Mouse (Mus musculus) midbrain, embryonic 14.5 days (tissue): Measurements from ENCODE around the gene Allc. TPM values are rescaled to one million over a fixed set of nuclear protein-coding genes. Genes with fewer than 3 reads are reported as not detected.

Source experiments
- ATAC-seq: fragments of 200-750 bp; cut with Nextera tagmentation; 2 replicates; pipeline ENCODE4 v1.8.0; 2017; ENCODE audit warnings: moderate number of reproducible peaks, moderate library complexity; ENCODE audit not compliant: low FRiP score, low TSS enrichment
- DNase-seq: peaks from one replicate; pipeline ENCODE4 v3.0.0-alpha.2; 2015
- H3K27ac ChIP-seq: fragments of 300-500 bp; sonication (generic); replicated peaks from 2 replicates; pipeline ENCODE4 v1.5.1; 2014; ENCODE audit warnings: mild to moderate bottlenecking, low read depth, low read length, moderate library complexity
- H3K27me3 ChIP-seq: fragments of 300-500 bp; sonication (generic); 2 replicates; pipeline ENCODE4 v1.6.1; 2014; ENCODE audit warnings: low read length, control low read depth, mixed read lengths; ENCODE audit not compliant: control insufficient read depth, insufficient read depth
- H3K36me3 ChIP-seq: fragments of 300-500 bp; sonication (generic); 2 replicates; pipeline ENCODE4 v1.6.1; 2014; ENCODE audit warnings: low read length, control low read depth; ENCODE audit not compliant: control insufficient read depth, insufficient read depth
- H3K4me1 ChIP-seq: fragments of 300-500 bp; sonication (generic); 2 replicates; pipeline ENCODE4 v1.6.1; 2014; ENCODE audit warnings: mild to moderate bottlenecking, antibody characterized with exemption, low read length, control low read depth; ENCODE audit not compliant: control insufficient read depth, insufficient read depth
- H3K4me2 ChIP-seq: fragments of 300-500 bp; sonication (generic); 2 replicates; pipeline ENCODE4 v1.6.1; 2014; ENCODE audit warnings: mild to moderate bottlenecking, low read length, moderate library complexity
- H3K4me3 ChIP-seq: fragments of 300-500 bp; sonication (generic); replicated peaks from 2 replicates; pipeline ENCODE4 v1.5.1; 2014; ENCODE audit warnings: low read depth, low read length
- H3K9ac ChIP-seq: fragments of 300-500 bp; sonication (generic); replicated peaks from 2 replicates; pipeline ENCODE4 v1.6.1; 2014; ENCODE audit warnings: mild to moderate bottlenecking, low read length, moderate library complexity
- H3K9me3 ChIP-seq: fragments of 300-500 bp; sonication (generic); 2 replicates; pipeline ENCODE4 v1.6.1; 2016; ENCODE audit warnings: low read length, control low read depth, mixed read lengths; ENCODE audit not compliant: control insufficient read depth
- WGBS: fragments of 180-500 bp; shearing (Covaris S2); extraction: QIAGEN DNeasy Blood & Tissue Kit; methylation state at CpG from one replicate; pipeline ENCODE4 v1.1.7; 2014; 5-methylcytosine and 5-hydroxymethylcytosine counted together
- polyA plus RNA-seq: library from polyadenylated mRNA; unstranded; fragments of >200 nt; fragmentation: Nextera tagmentation; extraction: Ambion mirVana; gene quantifications from 2 replicates; pipeline ENCODE4 v1.2.1, GENCODE M21; 2014

Allc gene
- polyA plus RNA-seq, 1 experiment from 2014 or later: not detected

GRCm38 (mm10) chr12:28596851-28597250 is 14.5 kb upstream of the Allc start:
- no peaks in the 10 kb centered on the region for H3K36me3 ChIP-seq
- H3K9me3 ChIP-seq: no peaks in the 10 kb centered on the region
- no peak overlapping the region for H3K4me2 ChIP-seq
- H3K9ac ChIP-seq: no peak overlapping the region
- no peaks in the 10 kb centered on the region for H3K27me3 ChIP-seq
- no peak for DNase-seq
- H3K4me1 ChIP-seq: 0 out of 2 replicates have a peak, but pooled peaks cover 6% of the 10 kb centered on the region
- no peak overlapping the region for H3K27ac ChIP-seq
- no peak overlapping the region for H3K4me3 ChIP-seq
- no peak for ATAC-seq

- H3K4me2 ChIP-seq: no peak overlapping the region
Measured at GRCm38 (mm10) chr12:28590428-28590827, 8.1 kb upstream of the Allc start.

GRCm38 (mm10) chr12:28589090-28589868 is 7.0 kb upstream of the Allc start:
- Histone ChIP-seq H3K4me1 (peaks cover 13% of the 10 kb centered on the region), H3K9me3 (no peaks in the 10 kb centered on the region), H3K4me3 (peak overlapping the region; percentile 18; the same call in 1 of the 2 replicates), H3K36me3 (no peaks in the 10 kb centered on the region), H3K9ac (peak overlapping the region; percentile 23), H3K4me2 (peak overlapping the region; percentile 48), H3K27ac (peak overlapping the region; percentile 73), H3K27me3 (no peaks in the 10 kb centered on the region)
- ATAC-seq: peak; percentile 94
- WGBS: 8% methylated on average over 24 of the region's 24 CpGs
- DNase-seq: peak; percentile 95

More at GRCm38 (mm10) chr12:28590428-28590827, 8.1 kb upstream of the Allc start:
- ATAC-seq (no peak), DNase-seq (no peak)
- 53% methylated on average over 13 of the region's 13 CpGs for WGBS
- Histone ChIP-seq H3K36me3 (no peaks in the 10 kb centered on the region), H3K27me3 (no peaks in the 10 kb centered on the region), H3K27ac (peak overlapping the region; percentile 73), H3K9ac (no peak overlapping the region), H3K4me1 (peaks cover 13% of the 10 kb centered on the region), H3K9me3 (no peaks in the 10 kb centered on the region), H3K4me3 (no peak overlapping the region)

DNA sequence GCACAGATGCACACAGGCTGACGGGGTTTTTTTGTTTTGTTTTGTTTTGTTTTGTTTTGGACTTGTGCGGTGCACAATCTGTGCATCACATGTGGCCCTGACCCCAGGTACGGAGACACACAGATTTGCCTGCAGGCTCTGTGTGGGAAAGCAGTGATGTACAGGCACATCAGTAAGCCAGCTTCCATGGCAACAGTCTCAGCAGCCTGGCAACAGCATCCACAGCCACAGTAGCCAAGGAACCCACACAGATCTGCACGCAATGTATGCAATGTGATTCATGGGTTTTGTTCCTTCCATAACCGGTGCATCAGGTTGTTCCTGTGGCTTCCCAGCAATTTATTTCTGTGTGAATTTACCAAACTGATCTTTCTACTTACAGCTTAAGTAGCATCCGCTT is 5.6 kb upstream of the Allc start:
- no peak overlapping the region for H3K9ac ChIP-seq
- ATAC-seq: no peak

GRCm38 (mm10) chr12:28584036-28584435 is 1.7 kb upstream of the Allc start:
- H3K4me2 ChIP-seq: no peak overlapping the region
- DNase-seq: no peak
- no peak overlapping the region for H3K27ac ChIP-seq
- no peak for ATAC-seq
- H3K9ac ChIP-seq: no peak overlapping the region
- no peaks in the 10 kb centered on the region for H3K36me3 ChIP-seq
- H3K4me3 ChIP-seq: no peak overlapping the region
- H3K27me3 ChIP-seq: no peaks in the 10 kb centered on the region
- no peaks in the 10 kb centered on the region for H3K9me3 ChIP-seq
- WGBS: 63% methylated on average over 3 of the region's 3 CpGs
- H3K4me1 ChIP-seq: peaks cover 11% of the 10 kb centered on the region

More for the DNA sequence above, 5.6 kb upstream of the Allc start:
- Histone ChIP-seq H3K4me2 (no peak overlapping the region; the same call in 1 of the 2 replicates), H3K4me1 (peaks cover 13% of the 10 kb centered on the region), H3K4me3 (no peak overlapping the region), H3K36me3 (no peaks in the 10 kb centered on the region), H3K27me3 (no peaks in the 10 kb centered on the region), H3K27ac (peak overlapping the region; percentile 70), H3K9me3 (no peaks in the 10 kb centered on the region)
- DNase-seq: peak; percentile 78
- WGBS: 38% methylated on average over 6 of the region's 6 CpGs

DNA sequence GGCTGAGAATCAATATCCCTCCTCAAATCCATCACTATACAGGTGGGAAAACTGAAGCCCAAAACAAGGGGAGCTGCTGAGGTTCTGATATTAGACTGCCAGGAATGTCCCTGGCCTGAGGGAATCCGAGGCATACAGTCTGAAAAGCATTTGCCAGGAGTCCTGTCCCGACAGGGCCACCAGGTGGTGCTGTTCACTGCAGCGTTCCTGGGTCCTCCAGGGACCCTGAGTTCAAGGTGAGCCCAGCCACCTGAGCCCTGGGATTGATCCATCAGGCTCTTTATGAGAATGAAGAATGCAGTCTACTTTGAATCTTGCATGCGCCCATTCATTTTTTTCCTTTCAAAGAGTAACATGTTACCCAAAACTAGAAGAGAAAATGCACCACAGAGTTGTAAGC is 3.2 kb downstream of the Allc start:
- Histone ChIP-seq H3K27me3 (no peaks in the 10 kb centered on the region), H3K4me2 (no peak overlapping the region), H3K9ac (no peak overlapping the region), H3K4me3 (no peak overlapping the region), H3K27ac (no peak overlapping the region), H3K36me3 (no peaks in the 10 kb centered on the region), H3K9me3 (no peaks in the 10 kb centered on the region), H3K4me1 (no peaks in the 10 kb centered on the region)
- WGBS: 35% methylated on average over 4 of the region's 4 CpGs
- no peak for ATAC-seq
- no peak for DNase-seq

DNA sequence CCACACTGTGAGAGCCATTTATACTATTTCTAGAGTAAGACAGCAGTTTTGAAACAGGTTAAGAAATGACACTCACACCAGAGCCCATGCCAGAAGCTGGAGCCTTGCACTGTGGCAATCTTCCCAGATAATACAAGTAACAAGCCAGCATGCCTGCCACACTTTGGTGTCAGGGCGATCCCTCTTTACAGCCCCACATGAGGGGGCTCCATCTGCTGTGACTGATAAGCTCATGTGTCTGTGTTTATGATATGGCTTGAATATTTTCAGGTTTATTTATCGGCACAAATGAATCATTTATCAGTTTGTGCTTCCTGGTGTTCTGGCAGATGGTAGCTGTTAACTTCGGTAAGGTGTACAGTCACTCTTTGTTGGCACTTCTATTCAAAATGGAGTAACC is 4.2 kb downstream of the Allc start:
- DNase-seq: no peak
- Histone ChIP-seq H3K9me3 (no peaks in the 10 kb centered on the region), H3K4me2 (no peak overlapping the region), H3K36me3 (no peaks in the 10 kb centered on the region), H3K27me3 (no peaks in the 10 kb centered on the region), H3K4me1 (no peaks in the 10 kb centered on the region), H3K9ac (no peak overlapping the region), H3K4me3 (no peak overlapping the region), H3K27ac (no peak overlapping the region)
- ATAC-seq: no peak
- WGBS: 91% methylated on average over 3 of the region's 3 CpGs

DNA sequence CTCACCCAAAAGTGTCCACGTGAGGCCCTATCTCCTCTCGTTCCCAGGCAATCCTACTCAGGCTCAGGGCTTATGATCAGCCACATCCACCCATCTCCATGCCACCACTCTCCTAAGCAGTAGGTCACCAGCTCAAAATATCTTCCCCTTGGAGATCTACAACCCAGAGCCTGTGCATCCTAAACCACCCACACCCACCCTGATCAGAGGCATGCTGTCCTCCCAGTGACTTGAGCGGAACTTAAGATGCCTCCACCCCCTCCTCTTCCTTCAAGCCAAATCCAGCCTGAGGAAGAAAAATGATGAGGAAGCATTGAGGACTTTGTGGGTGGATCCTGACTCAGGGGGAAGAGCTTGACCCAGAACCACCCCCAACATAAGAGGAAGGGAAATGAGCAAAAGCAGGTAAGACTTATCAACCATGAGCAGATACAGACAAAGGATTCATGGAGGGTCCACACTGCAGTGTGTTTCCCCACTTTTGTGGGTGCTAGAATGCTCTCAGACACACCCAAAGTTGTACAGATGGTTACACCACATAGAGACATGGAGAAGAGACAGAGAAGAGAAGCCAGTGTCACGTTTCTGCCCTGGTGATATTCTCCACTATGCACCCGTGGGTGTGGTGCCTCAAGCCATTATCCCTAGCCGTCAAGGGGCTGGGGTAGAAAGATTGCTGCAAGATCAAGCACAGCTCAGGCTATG is 6.8 kb downstream of the Allc start:
- DNase-seq: no peak
- Histone ChIP-seq H3K9me3 (no peaks in the 10 kb centered on the region), H3K4me1 (no peaks in the 10 kb centered on the region), H3K4me2 (no peak overlapping the region), H3K27ac (no peak overlapping the region), H3K27me3 (no peaks in the 10 kb centered on the region), H3K9ac (no peak overlapping the region), H3K4me3 (no peak overlapping the region), H3K36me3 (no peaks in the 10 kb centered on the region)
- ATAC-seq: no peak
- WGBS: 78% methylated on average over 6 of the region's 6 CpGs

- no peak overlapping the region for H3K4me2 ChIP-seq
- no peak for ATAC-seq
- H3K9me3 ChIP-seq: no peaks in the 10 kb centered on the region
- no peak overlapping the region for H3K27ac ChIP-seq
- no peaks in the 10 kb centered on the region for H3K27me3 ChIP-seq
- peak; percentile 68 for DNase-seq
- H3K4me3 ChIP-seq: no peak overlapping the region
- no peaks in the 10 kb centered on the region for H3K4me1 ChIP-seq
- H3K9ac ChIP-seq: no peak overlapping the region
- WGBS: 83% methylated on average over 2 of the region's 2 CpGs
- no peaks in the 10 kb centered on the region for H3K36me3 ChIP-seq
Measured at GRCm38 (mm10) chr12:28572241-28572640, 10.1 kb downstream of the Allc start.
